Mouse (Mus musculus) limb, embryonic 15.5 days (tissue): ENCODE measurements around the gene Pak3. TPM values are rescaled to one million over a fixed set of nuclear protein-coding genes. Genes with fewer than 3 reads are reported as not detected.
"Not testable (repeated sequence)": the region's sequence is repeated elsewhere in the genome, so short reads cannot be mapped to it uniquely, and the experiment has no call there.

Source experiments
- ATAC-seq: fragments of 200-750 bp; cut with Nextera tagmentation; 2 replicates; pipeline ENCODE4 v1.8.0; 2017; ENCODE audit warnings: low read depth, moderate TSS enrichment; ENCODE audit not compliant: insufficient number of reproducible peaks, low FRiP score, low TSS enrichment
- H3K27ac ChIP-seq: fragments of 300-500 bp; sonication (generic); 2 replicates; pipeline ENCODE4 v1.5.1; 2015; ENCODE audit warnings: moderate library complexity, mild to moderate bottlenecking, inconsistent platforms
- H3K27me3 ChIP-seq: fragments of 300-500 bp; sonication (generic); 2 replicates; pipeline ENCODE4 v1.6.1; 2015; ENCODE audit warnings: inconsistent platforms
- H3K36me3 ChIP-seq: fragments of 300-500 bp; sonication (generic); 2 replicates; pipeline ENCODE4 v1.6.1; 2015; ENCODE audit warnings: inconsistent platforms
- H3K4me1 ChIP-seq: fragments of 300-500 bp; sonication (generic); 2 replicates; pipeline ENCODE4 v1.6.1; 2015; ENCODE audit warnings: inconsistent platforms
- H3K4me2 ChIP-seq: fragments of 300-500 bp; sonication (generic); 2 replicates; pipeline ENCODE4 v1.6.1; 2015; ENCODE audit warnings: mild to moderate bottlenecking, inconsistent platforms
- H3K4me3 ChIP-seq: fragments of 300-500 bp; sonication (generic); 2 replicates; pipeline ENCODE4 v1.5.1; 2015; ENCODE audit warnings: mild to moderate bottlenecking, inconsistent platforms
- H3K9ac ChIP-seq: fragments of 300-500 bp; sonication (generic); 2 replicates; pipeline ENCODE4 v1.6.1; 2015; ENCODE audit warnings: inconsistent platforms
- H3K9me3 ChIP-seq: fragments of 300-500 bp; sonication (generic); 2 replicates; pipeline ENCODE4 v1.6.1; 2016; ENCODE audit warnings: inconsistent platforms
- WGBS: fragments of 180-500 bp; shearing (Covaris S2); methylation state at CpG from one replicate; pipeline ENCODE4 v1.1.7; 2015; 5-methylcytosine and 5-hydroxymethylcytosine counted together
- polyA plus RNA-seq: library from polyadenylated mRNA; unstranded; fragments of >200 nt; fragmentation: Nextera tagmentation; extraction: Ambion mirVana; gene quantifications from 2 replicates; pipeline ENCODE4 v1.2.1, GENCODE M21; 2015

Pak3 gene
- 17.5 and 18.1 TPM in 2 replicates for polyA plus RNA-seq

DNA sequence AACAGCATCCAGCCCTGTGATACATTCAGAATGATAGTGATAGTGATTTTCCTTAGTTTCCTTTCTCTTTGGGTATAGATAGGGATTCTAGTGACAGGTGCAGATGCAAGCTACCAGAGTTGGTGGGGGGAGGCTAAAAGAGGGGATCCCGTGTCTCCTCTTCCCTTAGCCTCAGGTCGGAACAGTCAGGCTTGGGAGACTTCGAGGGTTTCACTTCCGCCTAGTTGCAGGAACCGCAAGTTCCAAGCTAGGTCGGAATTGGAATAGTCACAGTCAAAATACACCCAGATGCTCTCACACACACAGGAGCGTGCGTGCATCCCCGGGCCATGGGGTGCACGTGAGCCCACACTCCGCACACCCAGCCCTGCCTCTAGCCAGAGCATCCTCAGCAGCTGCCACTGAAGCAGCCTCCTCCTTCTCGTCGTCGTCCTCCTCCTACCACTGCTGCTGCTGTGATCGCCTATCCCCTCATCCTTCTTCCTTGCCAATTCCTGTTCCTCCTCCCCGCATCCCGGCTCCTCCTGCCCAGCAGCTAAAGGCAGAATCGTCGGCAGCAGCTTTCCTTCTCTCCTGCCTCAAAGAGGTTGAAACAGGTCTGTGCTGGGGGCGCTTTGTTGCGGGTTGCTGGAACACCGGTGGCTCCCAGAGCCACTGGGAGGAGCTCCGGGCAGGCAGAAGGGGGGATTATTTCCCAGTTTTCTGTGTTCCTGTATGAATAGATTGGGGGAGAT is at the start of gene Pak3:
Pak3 (plus strand) TSS at position 424 of the 734 bp plus-strand sequence.
- Histone ChIP-seq H3K36me3 (no peaks in the 10 kb centered on the region), H3K27me3 (peaks cover 20% of the 10 kb centered on the region; the same call in 1 of the 2 replicates), H3K4me3 (peak within 1 kb of the TSS; percentile 37), H3K9me3 (no peaks in the 10 kb centered on the region), H3K9ac (0 out of 2 replicates have a peak within 1 kb of the TSS, but pooled peaks have one; percentile 7), H3K4me2 (peak within 1 kb of the TSS; percentile 49), H3K27ac (no peak within 1 kb of the TSS), H3K4me1 (no peaks in the 10 kb centered on the region)
- ATAC-seq = no peak
- WGBS = 15% methylated on average over 23 of the region's 23 CpGs

DNA sequence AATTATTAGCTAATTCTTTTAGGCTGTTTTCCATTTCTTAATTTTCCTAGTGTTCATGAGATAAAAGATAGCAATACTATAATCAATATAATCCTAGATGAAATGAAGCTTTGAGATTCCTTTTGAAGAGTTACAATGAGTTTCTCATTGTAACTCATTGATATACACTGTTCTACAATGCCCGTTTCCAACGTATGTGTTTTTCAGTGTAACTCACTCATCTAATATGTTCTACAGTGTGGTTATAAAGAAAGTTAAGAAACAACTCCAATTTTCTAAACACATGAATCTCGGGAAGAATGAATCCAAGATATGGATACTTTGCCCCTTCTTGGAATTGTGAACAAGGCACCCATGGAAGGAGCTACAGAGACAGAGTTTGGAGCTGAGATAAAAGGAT is 35.5 kb upstream of the Pak3 start:
- no peak overlapping the region for H3K4me2 ChIP-seq
- no peak overlapping the region for H3K4me3 ChIP-seq
- no peaks in the 10 kb centered on the region for H3K27me3 ChIP-seq
- ATAC-seq = peak; percentile 100
- H3K4me1 ChIP-seq = no peaks in the 10 kb centered on the region
- no peaks in the 10 kb centered on the region for H3K36me3 ChIP-seq
- peaks cover 4% of the 10 kb centered on the region; the same call in 1 of the 2 replicates for H3K9me3 ChIP-seq
- H3K9ac ChIP-seq = no peak overlapping the region
- H3K27ac ChIP-seq = no peak overlapping the region
- WGBS = 81% methylated on average over 3 of the region's 3 CpGs

DNA sequence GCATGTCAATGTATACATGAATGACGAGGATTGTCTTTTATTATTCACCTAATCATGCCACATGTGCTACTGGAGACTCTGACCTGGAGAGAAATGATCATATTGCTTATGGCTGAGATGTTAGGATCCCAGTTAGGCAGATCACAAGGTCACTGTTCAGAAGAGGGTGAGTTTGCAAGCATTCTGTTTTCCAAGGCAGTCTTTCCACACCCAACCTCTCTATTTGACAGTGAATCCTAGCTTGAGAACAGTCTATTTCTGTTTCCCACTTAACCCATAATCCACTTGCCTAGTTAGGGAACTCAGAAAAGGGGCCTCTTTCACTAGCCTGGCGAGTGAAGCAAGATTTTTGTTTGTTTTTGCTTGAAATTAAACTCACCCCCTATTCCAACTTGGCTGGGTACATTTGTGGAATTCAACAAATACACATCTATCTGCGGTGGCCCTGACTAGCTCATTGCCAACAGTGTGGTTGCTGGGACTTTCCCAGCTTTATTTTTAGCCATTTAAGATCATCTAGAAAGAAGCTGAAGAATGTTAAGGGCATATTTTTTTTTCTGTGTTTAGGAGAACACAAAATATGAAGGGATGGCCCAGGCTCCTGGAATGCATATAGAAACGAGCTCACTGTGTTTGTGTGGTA is 17.2 kb upstream of the Pak3 start:
- Histone ChIP-seq H3K27ac (no peak overlapping the region; the same call in 1 of the 2 replicates), H3K9me3 (no peaks in the 10 kb centered on the region), H3K36me3 (no peaks in the 10 kb centered on the region), H3K27me3 (peaks cover 4% of the 10 kb centered on the region; the same call in 1 of the 2 replicates), H3K4me1 (no peaks in the 10 kb centered on the region), H3K9ac (no peak overlapping the region), H3K4me3 (no peak overlapping the region), H3K4me2 (no peak overlapping the region)
- WGBS = 45% methylated on average over 4 of the region's 4 CpGs
- ATAC-seq = no peak

DNA sequence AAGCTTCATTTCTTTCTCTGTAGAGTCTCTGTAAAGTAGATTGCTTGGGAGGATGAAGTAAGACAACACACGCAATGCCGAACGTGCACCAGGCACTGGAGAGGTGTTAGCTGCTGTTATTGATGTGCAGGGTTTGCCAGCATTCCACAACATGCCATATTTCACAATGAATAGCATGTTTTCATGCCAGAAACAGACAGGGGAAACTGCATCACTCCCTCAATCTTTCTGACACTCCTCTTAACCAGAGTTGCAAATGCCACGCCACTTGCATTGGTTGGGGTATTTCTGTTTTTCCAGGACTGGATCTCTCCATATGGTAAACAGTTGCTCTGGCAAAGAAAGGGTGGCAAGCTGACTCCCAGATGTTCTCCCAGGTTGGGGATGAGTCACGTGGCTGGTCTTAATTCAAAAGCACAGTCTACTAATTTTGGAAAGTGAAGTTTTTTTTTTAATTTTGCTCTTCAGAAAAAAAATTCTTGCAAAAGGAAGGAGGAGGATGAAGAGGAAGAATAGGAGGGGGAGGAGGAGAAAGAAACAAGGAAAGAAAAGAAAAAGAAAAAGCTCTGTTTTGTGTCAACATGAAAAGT is 16.5 kb upstream of the Pak3 start:
- Histone ChIP-seq H3K4me3 (no peak overlapping the region), H3K27ac (no peak overlapping the region; the same call in 1 of the 2 replicates), H3K4me2 (no peak overlapping the region), H3K36me3 (no peaks in the 10 kb centered on the region), H3K9me3 (no peaks in the 10 kb centered on the region), H3K9ac (no peak overlapping the region), H3K4me1 (no peaks in the 10 kb centered on the region), H3K27me3 (peaks cover 4% of the 10 kb centered on the region; the same call in 1 of the 2 replicates)
- WGBS = 54% methylated on average over 5 of the region's 5 CpGs
- no peak for ATAC-seq

DNA sequence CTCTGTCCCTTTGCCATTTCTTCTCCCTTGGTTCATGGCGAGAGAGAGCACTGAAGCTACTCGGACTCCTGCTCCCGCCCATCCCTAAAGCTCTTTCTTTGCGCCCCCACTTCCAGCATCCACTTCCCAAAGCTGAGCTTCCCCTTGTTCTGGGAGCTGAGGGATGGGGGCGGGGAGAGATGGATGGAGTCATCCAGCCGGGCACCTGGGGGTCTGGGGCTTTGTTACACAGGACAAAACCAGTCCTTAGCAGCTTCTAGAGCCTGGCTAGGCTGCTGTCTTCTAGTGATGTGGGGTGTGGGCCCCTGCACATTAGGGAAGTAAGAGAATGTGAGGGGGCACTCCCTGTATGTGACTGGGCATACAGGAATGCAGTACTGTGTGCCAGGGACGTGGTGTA is 526 bp downstream of the Pak3 start:
- Histone ChIP-seq H3K27ac (no peak overlapping the region), H3K4me3 (peak overlapping the region; percentile 37), H3K9ac (0 out of 2 replicates have a peak overlapping the region, but pooled peaks have one; percentile 7), H3K9me3 (no peaks in the 10 kb centered on the region), H3K27me3 (peaks cover 25% of the 10 kb centered on the region; the same call in 1 of the 2 replicates), H3K4me1 (no peaks in the 10 kb centered on the region), H3K36me3 (no peaks in the 10 kb centered on the region), H3K4me2 (peak overlapping the region; percentile 49)
- ATAC-seq = no peak
- 26% methylated on average over 7 of the region's 7 CpGs for WGBS

DNA sequence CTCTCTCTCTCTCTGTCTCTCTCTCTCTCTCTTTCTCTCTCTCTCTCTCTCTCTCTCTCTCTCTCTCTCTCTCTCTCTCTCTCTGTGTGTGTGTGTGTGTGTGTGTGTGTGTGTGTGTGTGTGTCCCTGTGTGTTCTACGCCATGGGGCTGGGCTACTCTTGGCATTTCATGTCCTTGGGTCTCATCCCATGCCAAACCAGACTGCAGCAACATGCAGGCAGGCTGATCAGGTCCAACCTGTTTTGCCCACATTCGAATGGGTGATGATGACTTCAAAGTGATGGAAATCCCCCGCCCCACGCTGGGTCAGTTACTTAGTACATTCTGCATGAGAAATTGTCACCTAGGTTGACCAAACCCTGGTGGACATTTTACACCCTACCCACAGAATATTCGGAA is 1.1 kb downstream of the Pak3 start:
- H3K27ac ChIP-seq, H3K4me1 ChIP-seq, H3K4me2 ChIP-seq, H3K9me3 ChIP-seq, ATAC-seq, H3K9ac ChIP-seq, H3K36me3 ChIP-seq, H3K4me3 ChIP-seq: not testable (repeated sequence)
- WGBS = 66% methylated on average over 5 of the region's 5 CpGs
- peaks cover 25% of the 10 kb centered on the region; the same call in 1 of the 2 replicates for H3K27me3 ChIP-seq

DNA sequence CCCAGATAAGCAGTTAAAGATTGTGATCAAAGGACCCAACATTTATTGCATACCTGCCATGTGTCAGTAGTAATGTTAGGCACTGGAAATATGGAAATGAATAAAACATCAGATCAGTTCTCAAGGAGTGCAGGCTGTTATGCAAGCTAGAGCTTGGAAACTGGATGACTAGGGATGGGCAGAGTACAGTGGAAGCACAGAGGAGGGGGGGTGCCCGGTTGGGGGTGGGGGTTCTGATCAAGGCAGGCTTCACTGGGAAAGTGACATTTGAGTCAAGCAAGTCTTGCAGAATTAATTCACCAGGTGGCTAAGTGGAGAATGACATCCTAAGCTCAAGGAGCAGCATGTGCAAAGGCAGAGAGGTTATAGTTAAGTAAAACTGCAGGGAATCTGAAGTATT is 1.8 kb downstream of the Pak3 start:
- Histone ChIP-seq H3K4me2 (no peak overlapping the region), H3K9me3 (no peaks in the 10 kb centered on the region), H3K27me3 (peaks cover 25% of the 10 kb centered on the region; the same call in 1 of the 2 replicates), H3K36me3 (no peaks in the 10 kb centered on the region), H3K4me1 (no peaks in the 10 kb centered on the region), H3K9ac (no peak overlapping the region), H3K27ac (no peak overlapping the region), H3K4me3 (no peak overlapping the region)
- no peak for ATAC-seq
- 52% methylated on average over 1 of the region's 1 CpGs for WGBS

DNA sequence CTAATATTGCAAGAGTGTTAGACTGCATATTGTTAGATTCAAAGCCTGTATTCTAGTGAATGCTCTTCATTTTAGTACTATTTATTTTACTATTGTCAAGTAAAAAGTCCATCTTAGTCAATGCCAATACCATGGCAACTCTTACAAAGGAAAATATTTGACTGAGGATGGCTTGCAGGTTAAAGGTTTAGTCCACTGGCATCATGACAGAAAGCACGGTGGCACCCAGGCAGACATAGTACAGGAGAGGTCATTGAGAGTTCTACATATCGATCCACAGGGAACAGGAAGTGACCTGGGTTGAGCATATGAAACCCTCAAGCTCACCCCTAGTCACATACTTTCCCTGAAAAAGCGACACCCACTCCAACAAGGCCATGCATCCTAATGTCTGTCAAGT is 13.9 kb downstream of the Pak3 start:
- no peak for ATAC-seq
- Histone ChIP-seq H3K4me2 (no peak overlapping the region), H3K9me3 (no peaks in the 10 kb centered on the region), H3K9ac (no peak overlapping the region), H3K4me1 (no peaks in the 10 kb centered on the region), H3K27me3 (peaks cover 2% of the 10 kb centered on the region; the same call in 1 of the 2 replicates), H3K27ac (no peak overlapping the region), H3K4me3 (no peak overlapping the region), H3K36me3 (no peaks in the 10 kb centered on the region)
- 88% methylated on average over 3 of the region's 3 CpGs for WGBS

DNA sequence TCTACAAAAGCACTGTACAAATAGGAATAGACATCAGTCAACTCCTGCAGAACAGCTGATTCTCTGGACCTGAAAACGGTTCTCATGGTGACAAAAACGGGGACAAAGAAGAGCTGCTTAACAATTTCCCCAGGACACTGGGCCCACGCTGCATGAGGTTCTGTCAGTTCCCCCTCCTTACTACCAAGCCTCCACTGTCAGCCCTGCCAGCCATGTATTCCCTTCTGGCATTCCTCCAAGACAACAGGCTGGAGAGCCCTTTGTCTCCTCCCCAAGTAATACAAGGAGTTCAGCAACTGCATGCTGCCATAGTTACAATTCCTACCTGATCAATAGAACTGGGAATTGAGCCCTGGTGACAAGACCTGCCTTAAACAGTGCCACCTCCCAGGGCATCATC is 15.2 kb downstream of the Pak3 start:
- 76% methylated on average over 3 of the region's 3 CpGs for WGBS
- no peaks in the 10 kb centered on the region for H3K36me3 ChIP-seq
- no peak overlapping the region for H3K27ac ChIP-seq
- no peaks in the 10 kb centered on the region for H3K9me3 ChIP-seq
- H3K4me1 ChIP-seq = no peaks in the 10 kb centered on the region
- no peak overlapping the region for H3K4me2 ChIP-seq
- H3K27me3 ChIP-seq = peaks cover 4% of the 10 kb centered on the region; the same call in 1 of the 2 replicates
- ATAC-seq = no peak
- H3K4me3 ChIP-seq = no peak overlapping the region
- no peak overlapping the region for H3K9ac ChIP-seq

DNA sequence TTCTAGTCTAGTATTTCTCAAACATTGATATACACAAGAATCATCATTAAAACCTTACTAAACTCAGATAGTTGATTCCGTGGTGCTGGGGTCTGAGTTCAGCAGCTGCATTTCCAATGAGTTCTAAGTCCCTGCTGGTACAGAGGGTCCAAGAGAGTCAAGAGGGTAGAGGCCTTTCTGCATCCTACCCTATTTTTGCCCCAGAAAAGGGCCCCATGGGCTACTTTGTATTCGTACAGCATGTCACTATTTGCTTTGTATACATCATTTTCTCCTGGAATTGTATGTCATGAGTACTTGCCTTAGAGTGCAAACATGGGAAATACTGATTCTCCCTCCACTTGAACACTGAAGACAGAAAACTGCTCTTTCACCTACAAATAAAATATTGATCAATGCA is 24.4 kb downstream of the Pak3 start:
- H3K4me3 ChIP-seq = no peak overlapping the region
- no peak overlapping the region for H3K4me2 ChIP-seq
- WGBS = 64% methylated on average over 2 of the region's 2 CpGs
- H3K27me3 ChIP-seq = 0 out of 2 replicates have a peak, but pooled peaks cover 6% of the 10 kb centered on the region
- H3K27ac ChIP-seq = no peak overlapping the region
- H3K9ac ChIP-seq = no peak overlapping the region
- H3K36me3 ChIP-seq = no peaks in the 10 kb centered on the region
- no peak for ATAC-seq
- no peaks in the 10 kb centered on the region for H3K9me3 ChIP-seq
- no peaks in the 10 kb centered on the region for H3K4me1 ChIP-seq

DNA sequence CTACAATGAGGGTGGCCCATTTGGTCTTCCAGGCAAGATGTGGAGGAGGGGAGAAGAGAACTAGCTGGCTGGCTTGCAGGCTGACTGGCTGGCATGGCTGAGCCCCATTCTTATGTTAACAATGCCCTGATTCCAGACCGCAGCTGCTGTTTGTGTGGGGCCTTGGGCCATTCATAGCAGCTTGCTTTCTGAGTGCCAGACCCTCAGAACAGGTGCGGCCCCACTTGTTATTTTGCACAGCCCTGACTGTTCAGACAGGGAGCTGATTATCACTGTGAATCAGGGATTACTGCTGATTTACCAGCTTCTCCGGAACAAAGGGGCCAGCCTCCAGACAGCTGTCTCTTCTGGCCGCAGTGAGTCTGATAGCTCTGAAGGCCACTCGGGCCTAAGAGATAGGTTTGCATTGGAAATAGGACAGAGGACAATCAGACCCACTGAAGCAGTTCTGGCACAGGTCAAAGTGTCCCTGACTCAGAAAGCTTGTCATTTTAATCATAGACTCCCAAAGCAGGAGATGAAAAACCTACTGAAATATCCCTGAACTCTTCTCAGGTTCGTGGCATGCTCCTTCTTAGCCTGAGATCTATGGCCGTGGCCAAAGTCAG is 24.9 kb downstream of the Pak3 start:
- no peak overlapping the region for H3K4me2 ChIP-seq
- no peak overlapping the region for H3K9ac ChIP-seq
- no peak overlapping the region for H3K27ac ChIP-seq
- H3K9me3 ChIP-seq = no peaks in the 10 kb centered on the region
- 49% methylated on average over 7 of the region's 7 CpGs for WGBS
- H3K4me1 ChIP-seq = no peaks in the 10 kb centered on the region
- no peaks in the 10 kb centered on the region for H3K36me3 ChIP-seq
- no peak overlapping the region for H3K4me3 ChIP-seq
- 0 out of 2 replicates have a peak, but pooled peaks cover 6% of the 10 kb centered on the region for H3K27me3 ChIP-seq
- no peak; the same call in 1 of the 2 replicates for ATAC-seq
